Mouse (Mus musculus): Measurements from ENCODE around the gene Dimt1. TPM values are rescaled to one million over a fixed set of nuclear protein-coding genes. Genes with fewer than 3 reads are reported as not detected.
A peak's percentile ranks its signal among the peaks of the same experiment; 100 is the strongest.
"Not testable (repeated sequence)": the region's sequence is repeated elsewhere in the genome, so short reads cannot be mapped to it uniquely, and the experiment has no call there.

The Dimt1 gene
- 35.1 and 39.2 TPM in 2 replicates for total RNA-seq (2017)

GRCm38 (mm10) chr13:106946594-106947540, at the start of gene Dimt1:
Gene Dimt1 (plus strand): TSS chr13:106947127.
- peak; percentile 98 for ATAC-seq (replicated peaks; ENCODE audit: low read depth, poor library complexity, severe bottlenecking)

DNA sequence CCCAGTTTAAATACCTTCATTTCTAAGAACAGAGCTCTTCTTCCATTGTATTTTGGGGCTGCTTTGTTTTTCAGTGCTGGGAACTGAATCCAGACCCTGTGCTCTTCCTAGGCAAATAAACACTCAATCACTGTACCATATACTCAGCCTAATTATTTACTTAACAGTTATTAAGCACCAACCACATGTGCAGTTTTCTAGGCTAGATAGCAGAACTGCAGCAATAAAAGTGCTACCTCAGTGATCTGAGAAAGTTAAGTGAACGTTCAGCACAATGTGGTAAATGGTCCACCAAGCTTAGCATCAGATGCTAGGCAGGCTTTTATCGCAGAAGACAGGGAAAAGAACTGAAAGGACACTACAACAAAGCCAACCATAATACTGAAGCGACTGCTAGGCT, 42.3 kb upstream of the Dimt1 start:
- no peak for ATAC-seq (replicated peaks; ENCODE audit: low read depth, poor library complexity, severe bottlenecking)

DNA sequence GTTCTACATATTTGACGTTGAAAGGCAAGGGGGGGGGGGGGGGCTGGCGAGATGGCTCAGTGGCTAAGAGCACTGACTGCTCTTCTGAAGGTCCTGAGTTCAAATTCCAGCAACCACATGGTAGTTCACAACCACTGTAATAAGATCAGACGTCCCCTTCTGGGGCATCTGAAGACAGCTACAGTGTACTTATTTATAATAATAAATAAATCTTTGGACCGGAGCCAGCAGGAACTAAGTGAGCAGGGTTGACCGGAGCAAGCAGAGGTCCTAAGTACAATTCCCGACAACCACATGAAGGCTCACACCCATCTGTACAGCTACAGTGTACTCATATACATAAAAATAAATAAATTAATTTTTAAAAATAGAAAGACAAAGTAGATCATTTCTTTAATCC, 41.8 kb upstream of the Dimt1 start:
- ATAC-seq (replicated peaks; ENCODE audit: low read depth, poor library complexity, severe bottlenecking), result not testable (repeated sequence)

GRCm38 (mm10) chr13:106907273-106907672, 39.7 kb upstream of the Dimt1 start:
- ATAC-seq (replicated peaks; ENCODE audit: low read depth, poor library complexity, severe bottlenecking), result no peak

GRCm38 (mm10) chr13:106910096-106910495, 36.8 kb upstream of the Dimt1 start:
- no peak for ATAC-seq (replicated peaks; ENCODE audit: low read depth, poor library complexity, severe bottlenecking)

DNA sequence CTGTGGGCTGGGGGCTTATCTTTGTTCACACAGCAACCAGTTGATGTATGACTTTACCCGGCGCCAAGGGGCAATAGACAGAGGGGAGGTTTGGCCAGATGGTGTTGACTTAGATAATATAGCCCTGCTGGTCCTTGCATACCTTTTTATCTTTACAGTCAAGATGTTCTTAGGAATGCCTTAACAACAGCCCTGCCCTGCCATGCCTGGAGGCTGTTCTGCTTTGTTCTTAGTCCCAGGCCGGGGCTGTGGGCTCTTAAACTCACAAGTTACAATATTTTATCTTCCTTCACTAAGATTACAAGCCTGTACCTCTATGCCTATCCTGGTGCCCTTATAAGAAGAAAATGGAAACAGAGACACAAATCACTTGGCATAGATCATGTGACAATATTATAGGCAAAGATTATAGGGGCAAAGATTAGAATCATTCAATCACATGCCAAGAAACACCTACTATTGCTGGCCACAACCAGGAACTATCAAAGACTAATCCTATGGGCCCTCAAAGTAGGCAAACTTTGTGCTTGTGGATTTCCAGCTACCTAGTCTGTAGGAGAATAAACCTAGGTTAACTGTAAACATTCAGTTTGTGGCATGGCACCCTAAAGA, 33.7 kb upstream of the Dimt1 start:
- no peak for ATAC-seq (replicated peaks; ENCODE audit: low read depth, poor library complexity, severe bottlenecking)

- peak; percentile 72 for ATAC-seq (replicated peaks; ENCODE audit: low read depth, poor library complexity, severe bottlenecking)
Observed at GRCm38 (mm10) chr13:106918322-106919050, 28.4 kb upstream of the Dimt1 start.

DNA sequence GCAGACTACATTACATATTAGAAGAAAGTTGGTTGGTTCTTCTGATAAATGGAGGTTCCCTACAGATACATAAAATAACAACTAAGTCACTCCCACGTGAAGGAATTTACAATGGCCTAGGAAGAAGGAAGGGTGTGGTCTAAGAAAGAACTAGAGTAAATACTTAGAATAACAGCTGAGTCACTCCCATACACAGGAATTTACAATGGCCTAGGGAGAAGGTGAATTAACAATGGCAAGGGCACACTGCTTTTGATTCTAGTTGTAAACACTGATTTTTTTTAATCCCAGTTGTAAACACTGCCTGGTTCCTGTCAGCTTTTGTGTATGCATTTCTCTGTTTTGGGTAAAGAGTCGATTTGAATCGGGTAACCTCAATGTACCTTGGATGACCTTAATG, 21.0 kb upstream of the Dimt1 start:
- not testable (repeated sequence) for ATAC-seq (replicated peaks; ENCODE audit: low read depth, poor library complexity, severe bottlenecking)

DNA sequence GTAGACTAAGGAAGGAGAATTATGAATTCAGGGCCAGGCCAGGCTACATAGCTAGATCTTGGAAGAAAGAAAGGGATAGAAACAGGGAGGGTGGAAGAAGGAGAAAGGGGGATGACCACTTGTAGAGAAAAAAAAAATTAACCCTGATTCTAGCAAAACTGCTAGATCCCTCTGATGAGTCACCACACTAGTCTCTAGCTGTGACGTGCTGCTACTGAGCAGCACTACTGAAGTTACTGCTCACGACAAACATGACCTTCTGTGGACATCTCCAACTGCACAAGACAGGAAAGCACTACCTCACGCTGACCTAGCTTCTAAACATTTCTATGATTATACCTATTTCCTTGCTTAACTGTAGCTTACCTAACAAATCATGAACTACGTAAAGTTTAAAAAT, 18.6 kb upstream of the Dimt1 start:
- no peak for ATAC-seq (replicated peaks; ENCODE audit: low read depth, poor library complexity, severe bottlenecking)

DNA sequence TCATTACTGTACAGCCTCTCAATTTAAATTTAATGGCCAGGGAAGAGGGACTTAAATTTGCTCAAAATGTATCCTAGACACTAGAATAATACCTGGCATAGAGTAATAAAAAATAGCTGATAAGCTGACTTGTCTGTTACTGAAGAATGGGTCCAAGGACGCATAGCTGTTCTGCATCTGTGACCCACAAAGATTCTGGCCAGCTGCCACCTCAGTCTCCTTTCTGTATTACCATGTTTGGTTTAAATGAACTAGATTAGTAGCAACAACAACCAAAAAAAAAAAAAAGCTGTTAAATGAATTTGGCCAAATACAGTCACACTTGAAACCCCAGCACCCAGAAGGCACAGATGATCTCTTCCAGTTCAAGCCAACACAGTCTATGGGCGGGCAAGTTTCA, 17.7 kb upstream of the Dimt1 start:
- no peak for ATAC-seq (replicated peaks; ENCODE audit: low read depth, poor library complexity, severe bottlenecking)

- no peak for ATAC-seq (replicated peaks; ENCODE audit: low read depth, poor library complexity, severe bottlenecking)
Observed at GRCm38 (mm10) chr13:106935871-106936255, 11.1 kb upstream of the Dimt1 start.

GRCm38 (mm10) chr13:106936256-106937137, 10.4 kb upstream of the Dimt1 start, which contains the start of gene Ipo11:
Gene Ipo11 (minus strand): TSS chr13:106936958.
- peak; percentile 96 for ATAC-seq (replicated peaks; ENCODE audit: low read depth, poor library complexity, severe bottlenecking)

DNA sequence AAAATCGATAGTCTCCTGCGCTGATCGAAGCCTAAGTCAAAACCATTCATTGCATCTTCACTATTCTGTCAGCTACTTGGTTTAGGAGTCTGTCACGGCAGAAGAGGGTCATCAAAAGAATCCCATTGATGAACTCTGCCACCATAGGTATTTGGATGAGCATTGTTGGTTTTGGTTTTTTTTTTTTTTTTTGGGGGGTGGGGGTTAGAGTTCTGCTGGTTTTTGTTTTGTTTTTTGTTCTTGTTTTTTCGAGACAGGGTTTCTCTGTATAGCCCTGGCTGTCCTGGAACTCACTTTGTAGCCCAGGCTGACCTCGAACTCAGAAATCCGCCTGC, 9.8 kb upstream of the Dimt1 start:
- ATAC-seq (replicated peaks; ENCODE audit: low read depth, poor library complexity, severe bottlenecking), result no peak

GRCm38 (mm10) chr13:106941211-106941976, 5.5 kb upstream of the Dimt1 start:
- ATAC-seq (replicated peaks; ENCODE audit: low read depth, poor library complexity, severe bottlenecking), result no peak

DNA sequence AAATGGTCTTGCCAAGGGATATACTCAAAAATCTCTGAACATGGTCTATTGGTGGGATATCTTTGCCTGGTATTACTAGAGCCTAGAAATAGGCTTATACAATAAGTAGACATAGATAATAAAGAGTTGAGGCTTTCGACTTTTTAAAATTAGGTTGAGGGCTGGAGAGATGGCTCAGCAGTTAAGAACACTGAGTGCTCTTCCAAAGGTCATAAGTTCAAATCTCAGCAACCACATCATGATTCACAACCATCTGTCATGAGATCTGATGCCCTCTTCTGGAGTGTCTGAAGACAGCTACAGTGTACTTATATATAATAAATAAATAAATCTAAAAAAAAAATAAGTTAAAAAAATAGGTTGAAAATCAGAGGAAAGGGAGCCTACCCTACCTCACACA, 4.2 kb upstream of the Dimt1 start:
- ATAC-seq (replicated peaks; ENCODE audit: low read depth, poor library complexity, severe bottlenecking), result no peak

DNA sequence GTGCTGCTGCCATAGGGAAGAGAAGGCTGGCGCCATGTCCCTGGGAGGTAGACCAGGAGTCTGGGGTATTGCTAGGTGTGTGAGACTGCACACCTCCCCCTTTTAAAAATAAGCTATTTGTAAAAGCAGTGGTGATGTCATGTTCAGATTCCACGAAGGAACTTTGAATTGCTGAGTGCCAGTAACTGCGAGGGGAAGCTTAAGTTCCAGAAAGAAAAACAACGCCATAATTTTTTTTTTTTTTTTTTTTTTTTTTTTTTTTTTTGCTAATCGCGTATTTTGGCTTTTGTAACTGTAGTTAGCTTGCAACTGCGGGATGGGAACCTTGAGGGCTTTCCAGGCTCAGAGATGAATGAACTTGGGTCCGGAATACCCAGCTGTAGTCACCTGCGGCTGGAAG, 1.4 kb upstream of the Dimt1 start:
- no peak for ATAC-seq (replicated peaks; ENCODE audit: low read depth, poor library complexity, severe bottlenecking)

DNA sequence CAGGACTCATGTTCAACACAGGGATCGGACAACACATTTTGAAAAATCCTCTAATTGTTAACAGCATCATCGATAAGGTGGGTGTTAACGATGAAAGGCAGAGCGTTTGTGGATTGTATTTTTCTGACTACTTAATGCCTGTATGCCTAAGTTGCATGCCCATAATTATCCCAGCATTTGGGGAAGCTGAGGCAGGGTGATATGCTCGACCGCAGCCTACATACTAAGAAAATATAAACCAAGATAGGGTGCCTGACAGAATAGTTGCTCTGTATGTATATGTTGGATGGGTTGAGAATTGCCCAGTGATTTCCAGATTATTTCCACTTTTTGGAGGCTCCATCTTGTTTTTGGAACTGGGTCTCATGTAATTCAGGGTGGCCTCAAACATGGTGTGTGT, 656 bp downstream of the Dimt1 start:
- ATAC-seq (replicated peaks; ENCODE audit: low read depth, poor library complexity, severe bottlenecking), result no peak

GRCm38 (mm10) chr13:106954880-106955279, 8.0 kb downstream of the Dimt1 start:
- ATAC-seq (replicated peaks; ENCODE audit: low read depth, poor library complexity, severe bottlenecking), result no peak

DNA sequence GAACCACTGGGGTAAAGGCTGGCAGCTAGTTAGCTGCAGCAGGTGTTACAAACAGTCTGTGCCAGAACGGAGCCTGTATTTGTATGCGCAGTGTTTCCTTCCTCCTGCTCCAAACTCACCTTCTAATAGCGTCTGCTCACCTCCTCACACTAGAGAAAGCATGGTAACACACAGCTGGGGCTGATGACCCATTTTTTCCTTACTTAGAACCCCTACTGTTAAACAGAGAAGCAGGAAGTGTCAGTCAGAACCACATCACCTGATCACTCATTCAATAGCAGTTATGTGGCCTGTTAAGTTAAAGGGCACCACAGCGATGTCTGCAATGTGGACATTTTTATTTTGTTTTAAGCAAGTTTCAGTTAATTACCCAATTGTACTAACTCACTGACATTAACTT, 10.6 kb downstream of the Dimt1 start:
- ATAC-seq (replicated peaks; ENCODE audit: low read depth, poor library complexity, severe bottlenecking), result no peak
